Mouse (Mus musculus) testis, adult 2 months (tissue): Measurements from ENCODE around the gene Trappc2l.

ENCODE experiments used
- CTCF ChIP-seq: fragments of 200-500 bp; IDR thresholded peaks from 2 replicates; pipeline ENCODE4 v1.5.1; 2012; ENCODE audit warnings: low read depth, mild to moderate bottlenecking, inconsistent platforms, low read length, moderate library complexity; ENCODE audit not compliant: control insufficient read depth, insufficient read depth, insufficient replicate concordance
- POLR2A ChIP-seq: fragments of 200-500 bp; IDR thresholded peaks from 2 replicates; pipeline ENCODE4 v1.6.1; 2012; ENCODE audit warnings: low read depth, mild to moderate bottlenecking, inconsistent platforms, low read length, moderate library complexity; ENCODE audit not compliant: control insufficient read depth

GRCm38 (mm10) chr8:122576648-122577022, 34.8 kb upstream of the Trappc2l start, which contains the start of gene Aprt:
- TF ChIP-seq CTCF: no peak
- TF ChIP-seq POLR2A: peak; percentile 70
